Mouse (Mus musculus): ENCODE results near the gene Fos. TPM values are rescaled to one million over a fixed set of nuclear protein-coding genes. Genes with fewer than 3 reads are reported as not detected.

Fos gene
- polyA plus RNA-seq (2014; fragmentation: Nextera tagmentation; extraction: Ambion mirVana), result 3.7 and 3.8 TPM in 2 replicates

DNA sequence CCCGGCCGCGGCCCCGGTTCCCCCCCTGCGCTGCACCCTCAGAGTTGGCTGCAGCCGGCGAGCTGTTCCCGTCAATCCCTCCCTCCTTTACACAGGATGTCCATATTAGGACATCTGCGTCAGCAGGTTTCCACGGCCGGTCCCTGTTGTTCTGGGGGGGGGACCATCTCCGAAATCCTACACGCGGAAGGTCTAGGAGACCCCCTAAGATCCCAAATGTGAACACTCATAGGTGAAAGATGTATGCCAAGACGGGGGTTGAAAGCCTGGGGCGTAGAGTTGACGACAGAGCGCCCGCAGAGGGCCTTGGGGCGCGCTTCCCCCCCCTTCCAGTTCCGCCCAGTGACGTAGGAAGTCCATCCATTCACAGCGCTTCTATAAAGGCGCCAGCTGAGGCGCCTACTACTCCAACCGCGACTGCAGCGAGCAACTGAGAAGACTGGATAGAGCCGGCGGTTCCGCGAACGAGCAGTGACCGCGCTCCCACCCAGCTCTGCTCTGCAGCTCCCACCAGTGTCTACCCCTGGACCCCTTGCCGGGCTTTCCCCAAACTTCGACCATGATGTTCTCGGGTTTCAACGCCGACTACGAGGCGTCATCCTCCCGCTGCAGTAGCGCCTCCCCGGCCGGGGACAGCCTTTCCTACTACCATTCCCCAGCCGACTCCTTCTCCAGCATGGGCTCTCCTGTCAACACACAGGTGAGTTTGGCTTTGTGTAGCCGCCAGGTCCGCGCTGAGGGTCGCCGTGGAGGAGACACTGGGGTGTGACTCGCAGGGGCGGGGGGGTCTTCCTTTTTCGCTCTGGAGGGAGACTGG is at the start of gene Fos:
Fos (plus strand) TSS at position 410 of the 817 bp plus-strand sequence.
- Histone ChIP-seq H3K36me3 (ENCODE audit: insufficient read depth) (no peaks in the 10 kb centered on the region), H3K4me2 (peak within 1 kb of the TSS; percentile 96), H3K4me3 (ENCODE audit: low read depth, low read length) (peak within 1 kb of the TSS; percentile 52), H3K9ac (peak within 1 kb of the TSS; percentile 66), H3K27ac (ENCODE audit: low read depth) (peak within 1 kb of the TSS; percentile 78), H3K27me3 (ENCODE audit: insufficient read depth, low read length) (peaks cover 21% of the 10 kb centered on the region), H3K4me1 (ENCODE audit: insufficient read depth) (0 out of 2 replicates have a peak, but pooled peaks cover 8% of the 10 kb centered on the region), H3K9me3 (ENCODE audit: low read depth, low read length) (no peaks in the 10 kb centered on the region)
- ATAC-seq (ENCODE audit: insufficient read depth) (peak; percentile 88), DNase-seq (peak; percentile 92)
- 0 out of 2 replicates have a peak, but pooled peaks have one; percentile 17 for TF ChIP-seq CTCF (IDR thresholded peaks at IDR 0.05; ENCODE audit: low read depth)
- under 1% methylated on average over 56 of the region's 56 CpGs for WGBS

DNA sequence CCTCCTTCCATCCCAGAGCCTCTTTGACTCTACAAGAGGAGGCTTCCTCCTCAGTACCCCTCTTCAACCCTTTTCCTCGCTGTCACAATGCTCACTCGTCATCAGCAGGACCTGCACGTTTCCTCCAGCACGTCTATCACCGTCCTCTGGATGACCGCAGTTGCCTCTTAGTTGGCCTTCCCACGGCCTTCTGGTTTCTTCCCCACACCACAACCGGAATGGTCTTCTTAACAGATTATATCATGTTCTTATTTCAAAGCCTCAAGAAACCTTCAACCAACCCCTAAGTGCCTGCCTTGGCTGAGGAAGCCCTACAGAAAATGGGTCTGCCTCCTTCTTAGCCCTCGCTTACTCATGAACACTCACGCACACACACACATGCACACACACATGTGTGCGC is 48.0 kb upstream of the Fos start:
- no peaks in the 10 kb centered on the region for H3K36me3 ChIP-seq (ENCODE audit: insufficient read depth)
- ATAC-seq (ENCODE audit: insufficient read depth) (no peak), DNase-seq (no peak)
- no peak overlapping the region for H3K4me2 ChIP-seq
- no peak overlapping the region for H3K27ac ChIP-seq (ENCODE audit: low read depth)
- WGBS, result 81% methylated on average over 11 of the region's 11 CpGs
- no peak overlapping the region for H3K9ac ChIP-seq
- H3K9me3 ChIP-seq (ENCODE audit: low read depth, low read length), result no peaks in the 10 kb centered on the region
- TF ChIP-seq CTCF (IDR thresholded peaks at IDR 0.05; ENCODE audit: low read depth), result no peak
- H3K27me3 ChIP-seq (ENCODE audit: insufficient read depth, low read length), result no peaks in the 10 kb centered on the region
- H3K4me1 ChIP-seq (ENCODE audit: insufficient read depth), result no peaks in the 10 kb centered on the region
- H3K4me3 ChIP-seq (ENCODE audit: low read depth, low read length), result no peak overlapping the region

DNA sequence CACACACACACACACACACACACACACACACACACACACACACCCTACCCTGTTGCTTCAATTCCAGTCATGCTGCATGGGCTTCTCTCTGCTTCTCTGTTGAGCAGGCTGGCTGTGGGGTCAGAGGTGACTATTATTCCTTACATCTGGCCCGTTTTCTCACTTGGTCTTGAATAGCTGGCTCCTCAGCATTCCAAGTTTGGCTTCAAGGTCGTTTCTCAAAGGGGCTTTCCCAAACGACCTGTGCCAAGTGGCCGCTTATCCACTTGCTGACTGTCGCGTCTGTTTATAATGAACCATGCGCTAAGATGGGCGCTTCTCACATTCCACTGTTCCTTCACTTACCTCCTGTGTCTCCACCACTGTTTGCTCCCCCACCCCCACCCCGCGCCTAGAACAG is 47.6 kb upstream of the Fos start:
- 21% methylated on average over 10 of the region's 10 CpGs for WGBS
- DNase-seq (peak; percentile 31), ATAC-seq (ENCODE audit: insufficient read depth) (no peak)
- no peak overlapping the region for H3K4me3 ChIP-seq (ENCODE audit: low read depth, low read length)
- no peaks in the 10 kb centered on the region for H3K9me3 ChIP-seq (ENCODE audit: low read depth, low read length)
- H3K4me2 ChIP-seq, result no peak overlapping the region
- H3K36me3 ChIP-seq (ENCODE audit: insufficient read depth), result no peaks in the 10 kb centered on the region
- H3K27ac ChIP-seq (ENCODE audit: low read depth), result no peak overlapping the region
- no peaks in the 10 kb centered on the region for H3K4me1 ChIP-seq (ENCODE audit: insufficient read depth)
- no peak for TF ChIP-seq CTCF (IDR thresholded peaks at IDR 0.05; ENCODE audit: low read depth)
- no peaks in the 10 kb centered on the region for H3K27me3 ChIP-seq (ENCODE audit: insufficient read depth, low read length)
- no peak overlapping the region for H3K9ac ChIP-seq

DNA sequence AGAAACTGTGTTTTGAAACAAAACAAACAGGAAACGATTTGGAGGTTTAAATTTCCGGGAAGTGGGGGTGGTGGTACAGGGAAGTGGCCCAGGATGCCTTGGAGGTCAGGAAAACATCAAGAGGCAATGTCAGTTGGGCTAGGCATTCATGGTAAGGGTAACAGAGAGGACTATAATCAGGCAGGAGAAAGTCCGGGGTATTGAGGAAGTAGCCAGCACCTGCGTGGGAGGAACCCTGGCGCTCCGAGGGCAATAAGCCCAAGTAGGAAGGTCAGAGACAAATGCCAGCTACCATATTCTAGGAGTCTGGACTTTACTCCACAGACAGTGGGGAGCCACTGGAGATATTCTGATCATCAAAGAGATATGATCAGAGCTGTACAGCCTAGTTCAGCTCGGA is 45.9 kb upstream of the Fos start:
- no peak for ATAC-seq (ENCODE audit: insufficient read depth)

DNA sequence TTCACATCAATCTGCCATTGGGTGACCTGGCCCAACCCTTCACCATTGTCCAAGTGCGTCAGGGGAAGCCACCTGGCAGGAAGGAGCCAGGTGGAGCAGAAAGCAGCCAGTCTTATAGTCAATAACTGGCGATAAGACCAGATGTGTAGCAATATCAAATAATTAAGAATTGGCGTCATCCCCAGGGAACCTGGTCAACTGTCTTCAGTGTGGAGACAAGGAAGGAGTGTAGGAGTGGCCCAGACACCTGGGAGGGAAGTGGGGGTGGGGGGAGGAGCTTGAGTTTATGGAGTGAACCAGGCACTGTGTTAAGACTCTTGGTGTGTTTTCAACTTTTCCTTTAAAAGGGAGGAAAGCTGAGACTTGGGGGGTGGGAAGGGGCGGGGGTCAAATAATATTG is 43.7 kb upstream of the Fos start:
- H3K9ac ChIP-seq, result no peak overlapping the region
- no peaks in the 10 kb centered on the region for H3K4me1 ChIP-seq (ENCODE audit: insufficient read depth)
- no peaks in the 10 kb centered on the region for H3K36me3 ChIP-seq (ENCODE audit: insufficient read depth)
- DNase-seq (no peak), ATAC-seq (ENCODE audit: insufficient read depth) (no peak)
- TF ChIP-seq CTCF (IDR thresholded peaks at IDR 0.05; ENCODE audit: low read depth), result no peak
- no peak overlapping the region for H3K27ac ChIP-seq (ENCODE audit: low read depth)
- no peak overlapping the region for H3K4me3 ChIP-seq (ENCODE audit: low read depth, low read length)
- WGBS, result 50% methylated on average over 4 of the region's 4 CpGs
- H3K4me2 ChIP-seq, result no peak overlapping the region
- no peaks in the 10 kb centered on the region for H3K27me3 ChIP-seq (ENCODE audit: insufficient read depth, low read length)
- H3K9me3 ChIP-seq (ENCODE audit: low read depth, low read length), result no peaks in the 10 kb centered on the region

More for the DNA sequence above, 45.9 kb upstream of the Fos start:
- TF ChIP-seq CTCF (IDR thresholded peaks at IDR 0.05; ENCODE audit: low read depth), result no peak
- Histone ChIP-seq H3K4me1 (ENCODE audit: insufficient read depth) (no peaks in the 10 kb centered on the region), H3K4me3 (ENCODE audit: low read depth, low read length) (no peak overlapping the region), H3K9me3 (ENCODE audit: low read depth, low read length) (no peaks in the 10 kb centered on the region), H3K36me3 (ENCODE audit: insufficient read depth) (no peaks in the 10 kb centered on the region), H3K27me3 (ENCODE audit: insufficient read depth, low read length) (no peaks in the 10 kb centered on the region), H3K27ac (ENCODE audit: low read depth) (no peak overlapping the region), H3K4me2 (no peak overlapping the region), H3K9ac (no peak overlapping the region)
- WGBS, result 73% methylated on average over 7 of the region's 7 CpGs
- no peak for DNase-seq

DNA sequence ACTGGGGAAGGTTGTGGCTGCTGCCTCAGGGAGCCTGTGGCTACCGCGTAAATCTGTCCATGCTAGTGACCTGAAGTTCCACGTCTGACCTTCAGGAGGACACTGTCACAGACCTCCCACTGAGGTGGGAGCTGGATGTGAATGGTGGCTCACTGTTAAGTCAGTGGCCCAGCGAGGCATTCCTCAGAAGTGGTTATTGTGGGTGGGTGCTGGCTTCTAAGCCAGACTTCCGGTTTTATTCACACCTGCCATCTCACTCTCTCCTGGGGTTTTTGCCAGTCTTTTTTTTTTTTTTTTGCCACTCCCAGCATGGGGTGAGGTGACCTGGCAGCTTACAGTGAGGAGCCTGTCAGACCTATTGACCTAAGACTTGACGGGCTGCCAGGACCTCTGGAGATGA is 43.3 kb upstream of the Fos start:
- Histone ChIP-seq H3K9ac (no peak overlapping the region), H3K4me2 (no peak overlapping the region), H3K27me3 (ENCODE audit: insufficient read depth, low read length) (no peaks in the 10 kb centered on the region), H3K9me3 (ENCODE audit: low read depth, low read length) (no peaks in the 10 kb centered on the region), H3K36me3 (ENCODE audit: insufficient read depth) (no peaks in the 10 kb centered on the region), H3K4me3 (ENCODE audit: low read depth, low read length) (no peak overlapping the region), H3K4me1 (ENCODE audit: insufficient read depth) (no peaks in the 10 kb centered on the region), H3K27ac (ENCODE audit: low read depth) (no peak overlapping the region)
- ATAC-seq (ENCODE audit: insufficient read depth), result no peak
- 0 out of 2 replicates have a peak, but pooled peaks have one; percentile 5 for TF ChIP-seq CTCF (IDR thresholded peaks at IDR 0.05; ENCODE audit: low read depth)
- 24% methylated on average over 6 of the region's 6 CpGs for WGBS
- no peak for DNase-seq

DNA sequence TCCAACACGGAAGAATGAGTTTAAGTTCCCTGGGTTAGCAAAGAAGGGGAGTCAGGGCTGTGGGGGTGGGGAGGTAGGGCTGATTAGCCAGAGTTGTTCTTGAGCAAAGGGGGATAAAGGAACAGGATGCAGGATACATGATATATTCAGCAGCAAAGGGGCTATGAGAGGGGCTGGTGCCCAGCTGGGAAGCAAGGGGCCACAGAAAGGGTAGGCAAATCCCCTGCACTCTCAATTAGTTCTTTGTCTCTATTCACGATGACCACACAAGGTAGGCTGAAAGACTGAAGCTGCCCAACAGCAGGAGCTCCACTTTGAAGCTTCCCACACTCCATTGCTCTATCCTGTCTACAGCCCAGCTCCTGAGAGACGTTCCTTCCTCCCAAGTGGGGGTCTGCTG is 39.8 kb upstream of the Fos start:
- no peaks in the 10 kb centered on the region for H3K4me1 ChIP-seq (ENCODE audit: insufficient read depth)
- no peak for DNase-seq
- no peak overlapping the region for H3K4me2 ChIP-seq
- no peak overlapping the region for H3K27ac ChIP-seq (ENCODE audit: low read depth)
- ATAC-seq (ENCODE audit: insufficient read depth), result no peak
- H3K27me3 ChIP-seq (ENCODE audit: insufficient read depth, low read length), result no peaks in the 10 kb centered on the region
- 36% methylated on average over 3 of the region's 3 CpGs for WGBS
- H3K4me3 ChIP-seq (ENCODE audit: low read depth, low read length), result no peak overlapping the region
- no peak for TF ChIP-seq CTCF (IDR thresholded peaks at IDR 0.05; ENCODE audit: low read depth)
- no peaks in the 10 kb centered on the region for H3K9me3 ChIP-seq (ENCODE audit: low read depth, low read length)
- no peaks in the 10 kb centered on the region for H3K36me3 ChIP-seq (ENCODE audit: insufficient read depth)
- H3K9ac ChIP-seq, result no peak overlapping the region
